Mouse (Mus musculus) heart, adult 2 months (tissue): ENCODE data around the gene Tor1aip1.

Source experiments
- CTCF ChIP-seq: fragments of 200-600 bp; IDR thresholded peaks from 2 replicates; pipeline ENCODE4 v1.8.1; 2022; ENCODE audit warnings: antibody characterized with exemption, mild to moderate bottlenecking, moderate library complexity
- EP300 ChIP-seq: fragments of 200-500 bp; IDR thresholded peaks from 2 replicates; pipeline ENCODE4 v1.6.1; 2011; ENCODE audit warnings: low read depth, low read length, control low read depth; ENCODE audit not compliant: insufficient read depth
- POLR2A ChIP-seq: fragments of 200-500 bp; IDR thresholded peaks from 2 replicates; pipeline ENCODE4 v1.6.1; 2011; ENCODE audit warnings: mild to moderate bottlenecking, low read depth, low read length, control low read depth; ENCODE audit not compliant: insufficient read depth

DNA sequence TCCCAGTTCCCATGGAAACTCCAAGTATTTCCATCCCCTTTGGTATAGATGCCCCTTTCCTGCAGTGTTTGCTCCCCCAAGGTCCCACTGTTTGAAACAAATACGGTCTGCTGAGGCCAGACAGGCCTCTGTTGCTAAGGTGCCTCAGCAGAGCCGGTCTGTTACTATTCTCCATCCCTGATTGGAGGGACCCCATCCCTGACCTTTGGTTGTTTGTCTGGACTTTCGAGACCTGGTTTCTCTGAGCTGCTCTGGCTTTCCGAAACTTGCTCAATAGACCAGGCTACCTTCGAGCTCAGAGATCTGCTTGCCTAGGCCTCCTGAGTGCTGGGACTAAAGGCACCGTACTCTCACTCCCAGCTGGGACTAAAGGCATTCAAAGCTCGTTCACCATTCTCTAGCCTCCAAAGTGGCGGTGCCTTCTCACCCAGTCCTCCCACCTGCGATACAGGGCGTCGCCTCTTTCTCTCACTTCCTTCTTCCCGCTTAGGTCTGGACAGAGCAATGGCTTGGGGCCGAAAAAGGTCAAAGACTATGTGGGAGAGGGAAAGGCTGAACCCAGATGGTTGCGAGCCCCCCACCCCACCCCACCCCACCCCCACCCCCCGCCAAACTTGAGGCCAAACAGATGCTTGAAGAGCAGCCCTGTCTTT is 37.0 kb upstream of the Tor1aip1 start:
- TF ChIP-seq CTCF, result no peak
- TF ChIP-seq EP300, result no peak
- no peak for TF ChIP-seq POLR2A
